Mouse (Mus musculus) lung, postnatal 25 days (tissue): ENCODE measurements around the gene 1600012H06Rik.
"Not testable (repeated sequence)": the region's sequence is repeated elsewhere in the genome, so short reads cannot be mapped to it uniquely, and the experiment has no call there.

ENCODE experiments used
- DNase-seq: peaks from one replicate; pipeline ENCODE4 v3.0.0; 2022; ENCODE audit warnings: low spot score

1600012H06Rik gene

DNA sequence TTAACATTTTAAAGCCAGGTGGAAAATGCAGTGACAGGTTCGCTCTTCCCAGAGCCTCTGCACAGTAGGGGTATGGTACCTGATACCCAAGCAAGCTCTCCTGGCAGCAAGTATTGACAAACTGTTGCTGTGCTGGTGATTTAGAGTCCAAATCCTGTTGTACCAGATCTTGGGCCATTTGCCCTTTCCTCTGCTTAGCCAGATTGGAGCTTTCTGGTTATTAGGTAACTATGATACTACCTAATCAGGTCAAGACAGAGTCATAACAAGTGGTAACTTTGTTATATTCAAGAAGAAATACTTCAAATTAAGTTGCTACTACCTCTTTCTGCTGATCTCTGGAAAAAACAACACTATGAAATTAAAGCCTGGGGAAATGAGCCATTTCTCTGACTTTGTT, 1.6 kb downstream of the 1600012H06Rik start:
- no peak for DNase-seq

- DNase-seq, result no peak
Observed at GRCm38 (mm10) chr17:14949161-14949827, 6.3 kb downstream of the 1600012H06Rik start.

- peak; percentile 7 for DNase-seq
Observed at GRCm38 (mm10) chr17:14953452-14953851, 10.5 kb downstream of the 1600012H06Rik start.

DNA sequence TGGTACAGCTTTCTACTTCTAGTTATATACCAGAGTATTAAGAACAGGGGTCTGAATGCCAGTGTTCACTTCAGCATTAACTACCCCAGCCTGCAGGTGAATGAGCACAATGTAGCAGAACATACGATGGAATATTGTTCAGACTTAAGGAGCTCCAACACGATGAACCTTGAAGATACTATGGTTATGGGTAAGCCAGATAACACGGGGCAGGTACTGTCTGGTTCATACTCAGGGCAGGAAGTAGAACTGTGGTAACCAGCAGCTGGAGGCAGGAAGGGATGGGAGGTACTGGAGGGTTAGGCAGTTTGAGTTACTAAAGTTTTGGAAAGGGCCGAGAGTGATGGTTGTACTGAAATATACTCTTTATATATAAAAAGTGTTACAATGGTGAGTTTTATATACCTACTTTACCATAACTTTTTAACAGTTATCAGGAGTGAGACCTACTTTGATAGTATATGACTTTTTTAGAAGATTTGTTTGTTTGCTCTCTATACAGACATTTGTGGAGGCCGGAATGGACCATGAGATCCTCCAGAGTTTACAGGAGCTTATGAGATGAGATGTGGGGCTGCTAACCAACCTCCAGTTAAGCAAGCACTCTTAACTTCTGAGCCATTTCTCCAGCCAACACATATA, 15.8 kb downstream of the 1600012H06Rik start:
- DNase-seq, result no peak

- no peak for DNase-seq
Observed at GRCm38 (mm10) chr17:14959979-14960378, 17.0 kb downstream of the 1600012H06Rik start.

GRCm38 (mm10) chr17:14960520-14960919, 17.5 kb downstream of the 1600012H06Rik start:
- peak; percentile 10 for DNase-seq

DNA sequence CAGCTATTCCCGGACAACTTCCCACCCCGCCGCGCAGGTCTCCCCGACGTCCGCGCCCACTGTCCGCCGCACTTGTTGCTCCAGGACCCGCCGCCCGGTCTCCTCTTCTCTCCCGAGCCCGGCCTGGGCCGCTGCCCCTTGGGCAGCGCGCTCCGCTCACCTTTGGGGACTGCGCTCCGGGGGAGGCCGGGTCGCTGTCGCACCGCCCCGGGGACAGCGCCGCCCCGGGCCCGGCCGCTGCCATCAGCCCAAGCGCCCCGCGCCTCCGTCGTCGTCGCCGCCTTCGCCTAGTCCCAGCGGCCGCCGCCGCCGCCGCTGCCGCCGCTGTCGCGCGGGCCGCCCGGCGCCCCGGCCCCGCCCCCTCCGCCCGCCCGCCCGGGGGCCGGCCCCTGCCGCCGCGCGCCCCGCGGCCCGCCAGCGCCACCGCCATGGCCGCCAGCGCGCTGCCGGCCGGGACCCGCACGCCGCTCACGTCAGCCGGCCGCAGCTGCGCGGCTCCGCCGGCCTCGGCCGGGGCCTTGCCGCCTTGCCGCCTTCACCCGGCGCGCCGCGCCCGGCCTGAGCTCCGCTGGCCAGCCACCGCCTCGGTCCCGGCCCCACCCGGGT, 18.1 kb downstream of the 1600012H06Rik start, which contains the start of gene Phf10:
Phf10 (minus strand) TSS at position 323 of the 606 bp plus-strand sequence.
- peak; percentile 8 for DNase-seq

GRCm38 (mm10) chr17:14961557-14962154, 18.7 kb downstream of the 1600012H06Rik start:
- DNase-seq, result not testable (repeated sequence)

- not testable (repeated sequence) for DNase-seq
Observed at GRCm38 (mm10) chr17:14968373-14968913, 25.5 kb downstream of the 1600012H06Rik start.

DNA sequence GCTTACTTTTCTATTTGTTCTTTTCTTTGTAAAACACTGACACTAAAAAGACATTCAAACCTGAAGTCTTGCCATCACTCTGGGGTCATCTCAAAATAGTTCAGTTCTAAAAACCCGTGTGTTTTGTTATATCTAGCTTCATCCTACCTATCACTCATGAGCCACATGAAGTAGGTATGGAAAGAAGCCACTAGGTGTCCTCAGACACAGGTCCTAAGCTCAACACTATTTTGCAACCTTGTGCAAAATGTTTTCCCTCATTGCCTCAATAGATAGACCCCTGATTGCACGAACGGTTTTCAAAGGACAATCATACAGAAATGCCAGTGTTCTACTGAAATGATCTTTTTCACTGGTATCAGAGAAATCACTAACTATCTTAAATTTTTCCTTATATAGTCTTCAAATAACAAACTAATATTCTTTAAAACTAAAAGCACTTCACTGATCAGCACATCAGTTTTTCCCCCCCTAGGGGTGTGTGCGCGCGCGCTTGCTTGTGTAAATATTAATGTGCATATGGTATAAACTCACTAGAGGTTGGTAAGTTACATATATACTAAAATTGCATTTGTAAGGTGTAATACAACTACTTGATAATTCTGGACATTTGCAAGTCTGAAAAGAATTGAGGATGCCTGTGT, 34.9 kb downstream of the 1600012H06Rik start:
- not testable (repeated sequence) for DNase-seq

- not testable (repeated sequence) for DNase-seq
Observed at GRCm38 (mm10) chr17:14978362-14979038, 35.5 kb downstream of the 1600012H06Rik start, which contains the start of the genes 9030025P20Rik and Gm3417. TSS of gene 9030025P20Rik (plus strand) at chr17:14978468. TSS of gene Gm3417 (minus strand) at chr17:14978790.

DNA sequence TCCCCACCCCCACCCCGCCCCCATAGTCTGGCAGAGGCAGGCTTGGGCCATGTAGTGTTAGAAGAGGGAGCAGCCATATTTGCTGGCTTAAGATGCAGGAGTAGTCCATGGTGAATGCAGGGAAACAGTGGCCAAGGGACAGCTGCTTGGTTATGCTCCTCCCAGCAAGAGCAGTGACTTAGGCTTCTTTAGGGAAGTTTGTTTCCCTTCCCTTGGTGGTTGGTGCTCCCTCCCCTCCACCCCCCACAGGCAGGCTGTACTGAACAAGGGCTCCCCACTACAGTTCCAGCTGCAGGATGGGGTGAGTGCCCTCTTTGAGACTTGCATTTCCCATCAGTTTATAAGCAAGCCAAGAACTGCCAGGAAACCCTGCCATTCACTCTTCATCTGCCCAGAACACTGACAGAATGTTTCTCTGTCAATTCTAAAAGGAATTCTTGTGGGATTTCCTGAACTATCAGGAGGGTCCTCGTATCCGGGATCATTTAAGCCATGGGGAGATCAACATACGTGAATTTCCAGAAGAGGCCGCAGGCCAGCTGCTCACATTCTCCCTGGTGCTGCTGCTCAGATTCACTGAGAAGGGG, 47.2 kb downstream of the 1600012H06Rik start:
- DNase-seq, result not testable (repeated sequence)

- not testable (repeated sequence) for DNase-seq
Observed at GRCm38 (mm10) chr17:14992522-14993138, 49.6 kb downstream of the 1600012H06Rik start.

- not testable (repeated sequence) for DNase-seq
Observed at GRCm38 (mm10) chr17:14993139-14993832, 50.3 kb downstream of the 1600012H06Rik start.

DNA sequence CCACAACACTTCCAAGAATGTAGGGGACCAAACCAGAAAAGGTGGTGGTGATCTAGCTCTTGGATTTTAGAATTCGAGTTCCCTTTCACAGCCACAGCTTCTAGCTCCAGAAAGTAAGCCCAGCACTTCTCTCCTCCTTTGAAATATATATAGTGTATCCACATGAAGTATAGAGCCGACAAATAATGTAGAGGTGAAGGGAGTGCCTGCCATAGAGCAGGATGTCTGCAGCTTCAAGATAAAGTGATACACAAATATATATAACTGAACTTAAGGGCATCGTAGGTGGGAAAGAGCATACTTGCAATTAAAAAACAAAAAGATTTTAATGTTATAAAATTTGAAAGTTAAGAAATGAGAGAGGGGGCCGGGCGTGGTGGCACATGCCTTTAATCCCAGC, 51.2 kb downstream of the 1600012H06Rik start:
- not testable (repeated sequence) for DNase-seq

- not testable (repeated sequence) for DNase-seq
Observed at GRCm38 (mm10) chr17:15000047-15000446, 57.1 kb downstream of the 1600012H06Rik start.

DNA sequence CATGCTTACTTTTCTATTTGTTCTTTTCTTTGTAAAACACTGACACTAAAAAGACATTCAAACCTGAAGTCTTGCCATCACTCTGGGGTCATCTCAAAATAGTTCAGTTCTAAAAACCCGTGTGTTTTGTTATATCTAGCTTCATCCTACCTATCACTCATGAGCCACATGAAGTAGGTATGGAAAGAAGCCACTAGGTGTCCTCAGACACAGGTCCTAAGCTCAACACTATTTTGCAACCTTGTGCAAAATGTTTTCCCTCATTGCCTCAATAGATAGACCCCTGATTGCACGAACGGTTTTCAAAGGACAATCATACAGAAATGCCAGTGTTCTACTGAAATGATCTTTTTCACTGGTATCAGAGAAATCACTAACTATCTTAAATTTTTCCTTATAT, 66.1 kb downstream of the 1600012H06Rik start:
- not testable (repeated sequence) for DNase-seq
